Mouse (Mus musculus) heart, postnatal 0 days (tissue): Measurements from ENCODE around the gene Hmgcs2.

Experiments
- CTCF ChIP-seq: IDR thresholded peaks from 2 replicates; pipeline ENCODE4 v1.5.1; 2016; ENCODE audit warnings: antibody characterized with exemption, control low read depth, low read depth
- EP300 ChIP-seq: IDR thresholded peaks from 2 replicates; pipeline ENCODE4 v1.6.1; 2016; ENCODE audit warnings: antibody characterized with exemption, low read depth

DNA sequence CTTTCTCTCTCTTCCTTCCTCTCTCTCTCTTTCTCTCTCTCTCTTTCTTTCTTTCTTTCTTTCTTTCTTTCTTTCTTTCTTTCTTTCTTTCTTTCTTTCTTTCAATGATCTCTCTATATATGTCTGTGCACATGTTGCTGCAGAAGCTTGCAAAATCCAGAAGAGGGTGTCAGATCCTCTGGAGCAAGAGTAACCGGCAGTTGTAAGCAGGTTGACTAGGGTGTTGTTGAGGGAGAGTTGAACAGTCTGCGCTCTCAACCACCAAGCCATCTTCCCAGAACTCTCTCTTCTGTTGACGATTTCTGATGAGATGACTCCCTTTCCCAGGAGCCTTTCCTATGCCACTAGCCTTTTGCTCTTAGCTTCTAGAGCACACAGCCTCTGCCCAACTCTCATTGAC, 38.2 kb upstream of the Hmgcs2 start:
- 0 out of 2 replicates have a peak, but pooled peaks have one; percentile 11 for TF ChIP-seq CTCF
- TF ChIP-seq EP300, result no peak
